Mouse (Mus musculus): Measurements from ENCODE around the gene Prss2. TPM values are rescaled to one million over a fixed set of nuclear protein-coding genes. Genes with fewer than 3 reads are reported as not detected.
"Not testable (repeated sequence)": the region's sequence is repeated elsewhere in the genome, so short reads cannot be mapped to it uniquely, and the experiment has no call there.

The Prss2 gene
- total RNA-seq, 2 experiments from 2014 or later, result not detected

- DNase-seq (ENCODE audit: low spot score in 2 of 2), result no peak
Observed at GRCm38 (mm10) chr6:41554295-41555169, 32.9 kb downstream of the Prss2 start.

- no peak for DNase-seq (ENCODE audit: low spot score in 2 of 2)
Observed at GRCm38 (mm10) chr6:41556389-41556788, 34.8 kb downstream of the Prss2 start.

GRCm38 (mm10) chr6:41557468-41557867 is 35.9 kb downstream of the Prss2 start:
- DNase-seq (ENCODE audit: low spot score in 2 of 2), result no peak

- DNase-seq (ENCODE audit: low spot score in 2 of 2), result no peak
Observed at GRCm38 (mm10) chr6:41558271-41558670, 36.7 kb downstream of the Prss2 start.

- no peak for DNase-seq (ENCODE audit: low spot score in 2 of 2)
Observed at GRCm38 (mm10) chr6:41559331-41559730, 37.7 kb downstream of the Prss2 start.

- DNase-seq (ENCODE audit: low spot score in 2 of 2), result no peak
Observed at GRCm38 (mm10) chr6:41560273-41560672, 38.7 kb downstream of the Prss2 start.

- DNase-seq (ENCODE audit: low spot score in 2 of 2), result no peak
Observed at GRCm38 (mm10) chr6:41562598-41562997, 41.0 kb downstream of the Prss2 start.

- not testable (repeated sequence) for DNase-seq (ENCODE audit: low spot score in 2 of 2)
Observed at GRCm38 (mm10) chr6:41563104-41563951, 41.7 kb downstream of the Prss2 start.

GRCm38 (mm10) chr6:41565261-41565660 is 43.7 kb downstream of the Prss2 start:
- no peak for DNase-seq (ENCODE audit: low spot score in 2 of 2)

- DNase-seq (ENCODE audit: low spot score in 2 of 2), result no peak
Observed at GRCm38 (mm10) chr6:41566965-41567364, 45.4 kb downstream of the Prss2 start.

- no peak for DNase-seq (ENCODE audit: low spot score in 2 of 2)
Observed at GRCm38 (mm10) chr6:41569078-41569477, 47.5 kb downstream of the Prss2 start.

Other genes with a start within 250 kb of the Prss2 start
- gene Try4, start 219.5 kb upstream of the Prss2 start, total RNA-seq (2021), result not detected
- not detected for gene Try5, start 204.9 kb upstream of the Prss2 start, total RNA-seq (2021)
- gene Try10, start 167.7 kb upstream of the Prss2 start, total RNA-seq (2021), result not detected
- not detected for gene Prss3, start 144.1 kb upstream of the Prss2 start, total RNA-seq (2021)
- not detected for gene Gm5771, start 129.4 kb upstream of the Prss2 start, total RNA-seq (2021)
- not detected for gene Gm10334, start 75.6 kb upstream of the Prss2 start, total RNA-seq (2021)
- not detected for gene Prss1, start 62.9 kb upstream of the Prss2 start, total RNA-seq (2021)
- 1 to 10 TPM; 4.7 to 9.1 TPM for gene Ephb6, start 83.7 kb downstream of the Prss2 start, total RNA-seq (2021)
- gene Trpv6, start 114.6 kb downstream of the Prss2 start, total RNA-seq (2021), result not detected
- not detected for gene Trpv5, start 159.0 kb downstream of the Prss2 start, total RNA-seq (2021)
- not detected for gene Llcfc1, start 162.6 kb downstream of the Prss2 start, total RNA-seq (2021)
- gene Kel, start 182.6 kb downstream of the Prss2 start, total RNA-seq (2021), result not detected

Measured in adrenal gland, adult 18-20 months (tissue).